Mouse (Mus musculus): ENCODE results near the gene Spaca3. TPM values are rescaled to one million over a fixed set of nuclear protein-coding genes. Genes with fewer than 3 reads are reported as not detected.

Spaca3 gene
- polyA plus RNA-seq, 1 experiment from 2014 or later = not detected

DNA sequence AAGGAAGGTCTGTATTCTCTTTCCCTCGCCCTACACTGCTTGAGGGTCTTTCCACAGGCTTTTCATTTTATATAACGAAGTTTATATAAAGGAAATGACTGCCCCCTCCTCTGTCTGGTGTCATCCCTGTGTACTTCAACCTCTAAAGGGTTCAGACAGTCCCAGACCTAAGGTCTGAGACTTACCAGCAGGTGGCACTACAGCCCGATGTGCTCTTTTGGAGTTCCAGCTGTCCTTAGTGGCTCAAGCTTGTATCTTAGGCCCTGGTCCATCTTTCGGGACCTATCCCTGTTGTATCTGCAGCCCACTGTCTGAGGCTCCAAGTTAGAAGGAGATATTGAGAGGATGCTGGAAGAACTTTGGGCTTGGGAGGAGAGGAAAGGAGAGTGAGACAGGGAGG lies 48.3 kb downstream of the Spaca3 start:
- 0 out of 2 replicates have a peak, but pooled peaks cover 2% of the 10 kb centered on the region for H3K4me1 ChIP-seq
- no peaks in the 10 kb centered on the region for H3K27me3 ChIP-seq (replicated peaks)
- WGBS = 41% methylated on average over 4 of the region's 4 CpGs
- no peaks in the 10 kb centered on the region for H3K9me3 ChIP-seq
- no peak overlapping the region for H3K27ac ChIP-seq
- no peak overlapping the region for H3K4me2 ChIP-seq (replicated peaks)
- ATAC-seq (ENCODE audit: low FRiP score, low read depth) = no peak
- H3K4me3 ChIP-seq = no peak overlapping the region
- H3K36me3 ChIP-seq = no peaks in the 10 kb centered on the region
- no peak overlapping the region for H3K9ac ChIP-seq

DNA sequence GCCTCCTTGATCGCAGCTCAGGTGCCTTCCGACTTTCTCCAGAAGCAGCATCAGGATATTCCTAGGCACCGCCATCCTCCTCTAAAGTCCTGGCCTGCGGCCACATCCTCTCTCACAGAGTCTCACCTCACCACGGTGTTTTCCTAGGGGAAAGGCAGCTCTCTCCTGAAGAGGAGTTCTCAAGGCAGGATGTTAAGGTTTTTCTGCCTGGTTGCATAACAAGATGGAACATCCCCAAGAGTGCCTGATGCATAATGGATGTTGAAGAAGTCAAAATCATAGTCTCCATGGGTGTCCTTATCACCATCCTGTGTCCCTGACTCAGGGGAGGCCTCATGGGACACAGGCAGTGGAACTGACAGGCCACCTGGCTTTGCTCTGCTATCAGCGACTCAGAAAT lies 49.7 kb downstream of the Spaca3 start:
- Histone ChIP-seq H3K4me1 (0 out of 2 replicates have a peak, but pooled peaks cover 2% of the 10 kb centered on the region), H3K36me3 (no peaks in the 10 kb centered on the region), H3K9me3 (no peaks in the 10 kb centered on the region), H3K4me3 (no peak overlapping the region), H3K27me3 (replicated peaks) (no peaks in the 10 kb centered on the region), H3K4me2 (replicated peaks) (no peak overlapping the region), H3K27ac (no peak overlapping the region), H3K9ac (no peak overlapping the region)
- ATAC-seq (ENCODE audit: low FRiP score, low read depth) = no peak
- WGBS = 96% methylated on average over 6 of the region's 6 CpGs

DNA sequence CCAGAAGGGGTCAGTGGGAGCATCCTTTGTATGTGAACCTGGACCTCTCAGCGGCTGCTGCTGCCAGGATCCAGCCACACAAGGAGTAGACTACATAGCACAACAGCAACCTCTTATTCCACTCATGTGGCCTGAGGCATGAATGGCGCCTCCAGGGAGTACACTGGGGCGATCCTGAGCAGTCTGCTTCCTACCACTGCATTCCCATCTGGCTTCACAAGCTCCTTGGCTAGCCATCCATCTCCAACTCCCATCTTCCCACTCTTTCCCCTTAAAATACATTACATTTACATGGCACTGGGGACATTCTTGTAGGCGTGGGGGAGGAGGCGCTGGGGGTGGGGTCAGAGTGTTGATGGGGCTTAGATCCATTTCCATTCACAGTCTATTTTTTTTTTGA lies 54.6 kb downstream of the Spaca3 start:
- Histone ChIP-seq H3K4me2 (replicated peaks) (no peak overlapping the region), H3K36me3 (no peaks in the 10 kb centered on the region), H3K27me3 (replicated peaks) (no peaks in the 10 kb centered on the region), H3K4me3 (no peak overlapping the region), H3K4me1 (0 out of 2 replicates have a peak, but pooled peaks cover 2% of the 10 kb centered on the region), H3K9me3 (0 out of 2 replicates have a peak, but pooled peaks cover 4% of the 10 kb centered on the region), H3K27ac (no peak overlapping the region), H3K9ac (no peak overlapping the region)
- 82% methylated on average over 5 of the region's 5 CpGs for WGBS
- no peak for ATAC-seq (ENCODE audit: low FRiP score, low read depth)

DNA sequence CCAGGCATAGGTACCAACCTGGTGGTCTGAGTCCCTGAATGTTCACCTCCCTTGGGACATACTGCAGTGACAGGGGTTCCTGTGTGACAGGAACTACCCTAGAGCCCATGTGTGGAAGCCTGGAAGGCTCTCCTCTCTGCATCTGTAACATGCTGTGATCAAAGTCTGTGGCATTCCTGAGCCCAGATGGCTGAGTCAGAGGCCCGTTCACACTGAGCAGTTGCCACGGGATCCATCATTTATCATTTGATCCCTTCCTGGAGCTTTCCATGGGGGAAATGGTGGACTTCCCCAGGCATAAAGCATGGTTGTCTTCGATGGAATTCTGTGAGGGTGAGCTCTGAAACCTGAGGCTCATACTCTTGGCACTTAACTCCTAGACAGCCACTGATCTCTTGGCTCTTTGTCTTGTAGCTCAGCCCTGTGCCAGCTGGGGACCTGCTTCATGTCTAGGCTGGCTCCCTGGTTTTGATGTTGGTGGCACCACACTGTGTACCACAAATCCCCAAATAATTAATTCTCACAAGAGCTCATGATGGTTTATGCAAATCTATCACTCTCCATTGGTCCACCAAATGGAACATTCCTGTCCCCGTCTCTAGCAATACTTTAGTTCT lies 55.4 kb downstream of the Spaca3 start:
- H3K4me1 ChIP-seq = 0 out of 2 replicates have a peak, but pooled peaks cover 2% of the 10 kb centered on the region
- H3K9ac ChIP-seq = no peak overlapping the region
- no peak overlapping the region for H3K4me3 ChIP-seq
- ATAC-seq (ENCODE audit: low FRiP score, low read depth) = no peak
- 0 out of 2 replicates have a peak, but pooled peaks cover 4% of the 10 kb centered on the region for H3K9me3 ChIP-seq
- no peaks in the 10 kb centered on the region for H3K27me3 ChIP-seq (replicated peaks)
- H3K36me3 ChIP-seq = no peaks in the 10 kb centered on the region
- no peak overlapping the region for H3K4me2 ChIP-seq (replicated peaks)
- 46% methylated on average over 4 of the region's 4 CpGs for WGBS
- H3K27ac ChIP-seq = no peak overlapping the region

Other genes with a start within 250 kb of the Spaca3 start
- gene Myo1d, start 78.3 kb upstream of the Spaca3 start, polyA plus RNA-seq (2016; fragmentation: Nextera tagmentation; extraction: Ambion mirVana) = 2.2 and 2.6 TPM in 2 replicates
- 55.4 and 58.6 TPM in 2 replicates for gene Tmem98, start 48.2 kb upstream of the Spaca3 start, polyA plus RNA-seq (2016; fragmentation: Nextera tagmentation; extraction: Ambion mirVana)

All from neural tube, embryonic 12.5 days (tissue).